Mouse (Mus musculus): Measurements from ENCODE around the gene Rap2c.

- TF ChIP-seq CTCF (IDR thresholded peaks at IDR 0.05; ENCODE audit: borderline replicate concordance, control insufficient read depth, extremely low read depth, insufficient read depth, low read length, poor library complexity) = no peak
- no peak for TF ChIP-seq POLR2A (IDR thresholded peaks at IDR 0.05; ENCODE audit: control insufficient read depth, extremely low read depth, insufficient read depth, low read length, poor library complexity)
Observed at GRCm38 (mm10) chrX:51019884-51020283, 2.1 kb upstream of the Rap2c start.

All from thymus, adult 2 months (tissue).